Mouse (Mus musculus): ENCODE measurements around the gene Cwc27.

The Cwc27 gene
- long read RNA-seq, experiment 1, transcript Cwc27-201 (14 exons, 2,071 nt): major isoform, 17 of 23 reads
- long read RNA-seq, experiment 1, partial matches to known transcripts: 5 of 23 reads
- long read RNA-seq, experiment 1, other reads (novel, unspliced or antisense): 1 of 23 reads
- long read RNA-seq, experiment 2, transcript Cwc27-201 (14 exons, 2,071 nt): major isoform, 11 of 18 reads
- long read RNA-seq, experiment 2, partial matches to known transcripts: 4 of 18 reads
- long read RNA-seq, experiment 2, other reads (novel, unspliced or antisense): 3 of 18 reads

DNA sequence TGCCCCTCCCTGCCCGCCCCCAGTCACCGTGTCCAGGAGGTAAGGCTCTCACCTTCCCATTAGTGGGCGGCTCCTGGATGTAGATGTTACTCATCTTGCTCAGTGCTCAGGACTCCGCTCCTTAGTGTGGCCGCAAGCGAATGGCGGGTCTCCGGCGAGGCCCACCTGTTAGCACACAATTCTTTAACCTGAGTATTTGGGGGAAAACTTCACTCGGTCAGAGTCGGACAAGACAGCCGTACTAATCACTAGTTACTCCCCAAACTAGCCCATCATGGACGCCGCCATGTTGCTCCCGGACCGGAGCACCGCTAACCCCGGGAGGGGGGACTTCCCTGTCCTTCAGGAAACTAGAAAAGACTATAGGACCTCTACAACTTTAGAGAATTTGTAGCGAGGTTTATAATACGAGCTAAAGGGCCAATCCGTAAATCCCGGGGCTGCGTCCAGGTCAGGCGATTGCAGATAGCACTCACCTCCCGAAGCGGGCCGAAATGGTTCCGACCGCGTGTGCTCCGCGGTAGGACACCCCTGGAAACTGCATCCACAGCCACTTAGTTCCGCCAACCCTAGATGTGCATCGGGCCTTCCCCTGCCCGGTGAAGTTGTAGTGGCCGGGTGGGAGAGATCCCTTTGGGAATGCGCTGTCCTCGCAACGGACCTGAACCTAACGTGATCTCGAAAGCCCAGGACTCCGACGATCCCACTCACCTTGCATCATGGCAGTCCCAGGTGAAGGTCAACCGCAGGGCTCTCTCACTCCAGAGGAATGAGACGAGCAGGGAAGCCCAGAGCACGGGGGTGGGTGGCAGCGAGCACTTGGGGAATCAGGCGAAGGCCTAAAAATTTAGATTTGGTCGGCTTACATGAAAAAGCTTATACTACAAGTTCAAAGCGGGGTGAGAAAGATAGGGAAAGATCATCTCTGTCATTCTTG is at the start of gene Cwc27:
Gene Cwc27, minus strand, starts transcription at position 508 of the 937 bp plus-strand sequence.
- intact Hi-C loops (cut with DNase I): no loop called here

DNA sequence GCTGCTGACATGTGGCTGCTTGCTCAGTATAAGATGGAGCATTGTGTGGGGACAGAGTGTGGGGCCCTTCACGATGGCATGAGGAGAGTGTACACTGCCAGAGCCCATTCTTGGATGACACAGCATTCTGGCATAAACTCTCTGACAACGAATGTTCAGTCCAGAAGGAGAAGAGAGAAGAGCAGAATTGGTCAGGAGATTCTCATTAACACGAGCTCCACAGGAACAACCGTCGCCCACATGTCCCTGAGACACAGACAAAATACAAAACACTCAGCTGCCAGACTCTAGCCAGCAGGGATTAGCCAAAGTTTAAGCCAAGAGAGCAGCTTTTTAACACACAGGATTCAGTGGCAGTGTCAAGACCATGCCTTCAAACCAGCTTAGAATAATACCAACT is 49.8 kb upstream of the Cwc27 start:
- intact Hi-C loops (cut with DNase I): no loop called here

DNA sequence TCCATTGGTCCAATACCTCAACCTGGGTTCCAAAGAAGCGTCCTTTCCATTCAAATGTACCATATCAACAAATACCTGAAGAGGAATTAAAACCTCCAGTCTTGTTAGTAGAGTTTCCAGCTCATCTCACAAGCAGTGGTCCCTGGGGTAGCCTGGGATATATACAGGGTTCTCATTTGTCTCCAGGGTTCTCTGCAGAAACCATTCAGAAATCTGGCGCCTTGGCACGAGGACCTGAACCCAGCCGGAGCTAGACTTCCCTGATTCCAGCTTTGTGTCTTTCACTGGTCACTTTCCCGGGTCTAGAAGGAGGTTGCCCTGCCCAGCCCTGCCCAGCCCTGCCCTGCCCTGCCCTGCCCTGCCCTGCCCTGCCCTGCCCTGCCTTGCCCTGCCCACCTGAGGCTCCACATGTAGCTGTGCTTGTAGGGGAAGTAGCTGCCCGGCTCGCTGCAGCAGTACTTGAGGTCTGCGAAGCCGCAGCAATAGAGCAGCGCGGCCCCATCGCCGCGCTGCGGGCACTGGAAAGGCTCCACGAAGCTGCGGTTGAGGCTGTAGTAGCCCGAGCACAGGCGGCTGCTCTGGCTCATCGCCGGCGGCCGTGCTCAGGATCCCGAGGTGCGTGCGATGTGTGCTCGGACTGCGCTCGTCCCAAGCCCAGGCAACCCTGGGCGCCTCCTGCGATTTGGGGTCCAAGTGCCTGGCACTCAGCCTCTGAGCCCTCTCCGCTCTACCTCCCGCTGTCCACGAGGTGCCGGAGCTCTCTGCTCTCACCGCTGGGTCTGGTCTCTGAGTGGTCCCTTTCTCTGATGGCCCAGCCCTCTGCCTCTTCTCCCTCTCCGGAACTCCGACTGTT is 46.4 kb upstream of the Cwc27 start, which contains the start of gene Shisal2b:
Gene Shisal2b, minus strand, starts transcription at position 767 of the 853 bp plus-strand sequence.
- intact Hi-C loops (cut with DNase I): no loop called here

DNA sequence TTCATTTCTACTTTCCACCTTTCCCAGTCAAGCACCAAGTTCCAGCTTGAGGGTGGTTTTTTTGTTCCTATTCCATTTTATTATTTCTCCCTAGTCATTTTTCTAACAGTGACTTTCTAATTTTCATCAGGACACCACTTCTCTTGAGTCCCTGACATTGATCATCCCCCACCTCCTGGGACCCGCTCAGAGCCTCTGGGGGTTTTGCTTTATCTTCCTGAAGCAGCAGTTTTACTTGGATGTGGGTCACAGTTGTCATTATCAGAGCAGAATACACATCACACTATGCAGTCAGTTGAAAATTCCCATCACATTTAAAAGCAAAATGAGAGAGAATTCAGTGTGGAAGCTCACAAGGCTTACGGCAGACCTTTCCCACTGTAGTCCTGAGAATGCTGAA is 36.7 kb upstream of the Cwc27 start:
- intact Hi-C loops (cut with DNase I): no loop called here

DNA sequence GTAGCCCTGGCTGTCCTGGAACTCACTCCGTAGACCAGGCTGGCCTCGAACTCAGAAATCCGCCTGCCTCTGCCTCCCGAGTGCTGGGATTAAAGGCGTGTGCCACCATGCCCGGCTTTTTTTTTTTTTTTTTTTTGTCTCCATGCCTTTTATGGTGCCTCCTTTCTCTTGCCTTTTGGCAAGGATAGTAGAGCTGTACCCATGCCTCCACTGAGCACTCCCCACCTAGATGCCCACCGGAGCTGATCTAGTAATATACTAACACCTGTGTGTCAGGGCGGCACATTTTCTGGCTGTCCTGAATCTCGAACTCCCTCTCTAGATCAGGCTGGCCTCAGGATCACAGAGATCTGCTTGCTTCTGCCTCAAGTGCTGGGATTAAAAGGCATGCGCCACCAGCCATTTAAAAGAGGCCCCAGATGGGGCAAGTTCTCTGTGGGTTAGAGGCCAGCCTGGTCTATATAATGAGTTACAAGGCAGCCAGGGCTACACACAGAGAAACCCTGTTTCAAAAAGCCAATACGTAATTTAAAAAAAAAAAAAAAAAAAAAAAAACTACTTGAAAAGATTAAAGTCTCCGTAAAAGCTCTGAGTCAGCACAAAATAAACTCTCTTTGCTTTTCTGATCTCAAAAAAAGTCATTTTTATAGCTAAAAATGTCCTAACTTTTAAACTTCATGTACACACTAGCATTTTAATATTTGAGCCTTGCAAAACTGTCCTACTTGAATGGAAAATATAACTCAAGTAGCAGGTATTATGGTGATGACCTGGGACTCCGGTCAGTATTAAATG is 26.6 kb upstream of the Cwc27 start:
- intact Hi-C loops (cut with DNase I): no loop called here

DNA sequence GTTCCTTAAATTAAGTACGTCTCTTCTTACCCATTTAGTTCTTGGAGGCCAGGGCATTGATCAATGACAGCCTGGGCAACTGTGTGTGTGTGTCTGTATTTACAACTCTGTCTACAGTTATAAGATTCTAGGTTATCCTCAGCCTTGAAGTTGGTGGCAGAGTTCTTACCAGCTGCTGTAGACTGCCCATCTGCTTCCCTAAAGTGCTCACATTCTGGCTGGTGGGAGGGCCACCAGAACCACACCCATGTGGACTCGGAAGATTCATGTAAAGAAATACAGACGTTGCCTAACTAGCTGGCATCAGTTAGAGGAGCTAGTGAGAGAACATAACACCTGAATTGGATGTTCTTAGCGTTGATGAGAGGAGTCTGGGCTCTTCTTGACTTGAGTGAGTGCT is 25.0 kb upstream of the Cwc27 start:
- intact Hi-C loops (cut with DNase I): no loop called here

DNA sequence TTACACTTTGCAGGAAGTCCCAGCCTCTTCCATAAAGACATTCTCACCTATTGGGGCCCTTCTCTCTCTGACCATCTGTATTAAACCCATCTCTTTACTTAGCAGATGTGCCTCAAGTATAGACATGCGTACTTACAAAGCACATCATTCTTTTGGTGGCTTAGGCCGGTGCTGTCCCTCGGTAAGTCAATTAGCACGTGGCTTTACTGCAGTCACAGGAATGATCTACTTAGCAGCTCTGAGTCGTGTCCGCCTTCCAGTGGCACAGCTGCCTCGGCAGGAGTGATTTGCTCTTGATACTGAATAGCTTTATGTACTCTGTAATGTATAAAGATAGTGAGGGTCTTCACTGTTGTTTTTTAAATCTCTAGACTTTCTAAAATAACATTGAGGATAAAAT is 20.7 kb upstream of the Cwc27 start:
- intact Hi-C loops (cut with DNase I): no loop called here

DNA sequence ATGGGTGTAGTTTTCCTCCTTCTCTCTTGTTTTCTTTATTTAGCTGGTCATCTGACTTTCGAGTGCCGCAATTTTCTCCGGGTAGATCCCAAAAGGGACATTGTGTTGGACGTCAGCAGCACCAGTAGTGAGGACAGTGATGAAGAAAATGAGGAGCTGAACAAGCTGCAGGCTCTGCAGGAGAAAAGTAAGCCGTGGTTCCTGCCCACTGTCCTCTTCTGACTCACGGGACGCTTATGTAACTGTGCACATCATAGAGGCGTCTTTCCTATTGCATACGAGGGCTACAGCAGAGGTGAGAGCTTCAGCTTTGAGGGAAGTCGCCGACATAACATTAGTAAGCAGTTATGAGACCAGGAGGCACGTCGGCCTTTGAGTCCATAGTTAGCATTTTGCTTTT is 15.9 kb upstream of the Cwc27 start:
- intact Hi-C loops (cut with DNase I): no loop called here

DNA sequence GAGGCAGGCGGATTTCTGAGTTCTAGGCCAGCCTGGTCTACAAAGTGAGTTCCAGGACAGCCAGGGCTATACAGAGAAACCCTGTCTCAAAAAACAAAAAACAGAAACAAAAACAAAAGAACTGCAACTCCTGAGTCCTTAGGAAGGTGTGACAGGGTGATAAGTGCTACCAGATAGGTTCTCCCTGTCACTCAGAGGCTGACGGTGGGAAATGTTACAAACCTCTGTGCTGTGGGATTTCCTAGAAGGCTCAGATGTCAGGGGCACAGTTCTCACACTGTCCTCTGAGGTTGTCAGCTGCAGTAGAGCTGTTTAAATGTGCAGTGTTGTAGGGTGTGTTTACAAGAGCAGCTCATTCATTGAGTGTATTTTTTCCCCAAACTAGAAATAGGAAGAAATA is 8.5 kb upstream of the Cwc27 start:
- intact Hi-C loops (cut with DNase I): no loop called here

DNA sequence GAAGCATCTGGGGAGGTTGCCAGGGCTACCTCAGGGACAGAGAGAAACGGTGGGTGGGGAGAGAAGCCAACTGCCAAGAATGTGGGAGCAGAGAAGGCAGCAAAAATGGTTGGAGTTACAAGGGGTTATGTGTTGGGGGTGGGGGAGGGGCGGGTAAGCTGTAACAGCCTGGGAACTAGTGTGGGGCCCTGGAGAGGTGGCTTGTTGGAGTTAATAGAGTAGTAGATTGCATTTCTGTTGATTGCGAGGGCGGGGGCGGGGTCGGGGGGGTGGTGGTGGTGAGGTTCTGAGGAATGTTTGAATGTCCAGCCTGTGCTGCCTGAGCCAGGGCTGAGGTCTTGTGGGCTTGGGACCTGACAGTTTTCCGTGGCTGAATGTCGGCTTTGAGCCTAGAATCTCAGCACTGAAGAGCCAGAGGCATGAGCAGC is 5.5 kb upstream of the Cwc27 start:
- intact Hi-C loops (cut with DNase I): no loop called here

DNA sequence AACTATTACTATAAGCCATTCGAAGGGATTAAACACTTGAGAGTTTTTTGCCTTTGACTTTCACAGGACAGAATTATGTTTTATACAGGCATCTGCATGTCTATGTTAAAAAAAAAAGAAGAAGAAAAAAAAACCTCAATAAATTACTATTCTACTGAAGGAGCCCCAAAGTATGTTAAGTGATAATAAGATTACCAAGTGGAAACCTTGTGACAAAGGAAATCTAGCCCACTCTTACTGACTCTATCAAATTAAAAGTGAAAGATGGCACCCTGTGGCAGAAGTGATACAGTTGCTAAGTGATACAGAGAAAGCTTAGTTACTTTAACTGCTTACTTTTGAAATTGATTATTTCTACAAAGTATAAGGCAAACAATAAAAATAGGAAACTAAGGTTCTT is 5.0 kb upstream of the Cwc27 start:
- intact Hi-C loops (cut with DNase I): no loop called here

DNA sequence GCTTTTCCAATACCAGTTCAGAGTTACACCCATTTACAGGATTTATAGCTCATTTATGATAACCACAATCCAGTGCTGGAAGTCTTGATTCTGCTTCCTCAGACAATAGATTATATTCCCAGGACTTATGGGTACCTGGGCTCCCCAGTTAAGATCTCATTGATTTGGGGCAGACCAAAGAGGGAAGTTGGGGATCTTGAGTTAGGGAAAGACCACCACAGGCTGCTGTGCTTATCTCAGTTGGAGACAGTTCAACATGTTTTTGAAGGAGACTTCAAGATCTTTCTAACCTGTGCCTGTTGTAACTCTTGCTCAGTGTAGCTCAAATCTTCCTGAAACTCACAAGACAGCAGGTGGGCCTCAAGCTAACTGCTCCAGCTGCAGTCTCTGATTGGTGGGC is 4.2 kb upstream of the Cwc27 start:
- intact Hi-C loops (cut with DNase I): no loop called here

DNA sequence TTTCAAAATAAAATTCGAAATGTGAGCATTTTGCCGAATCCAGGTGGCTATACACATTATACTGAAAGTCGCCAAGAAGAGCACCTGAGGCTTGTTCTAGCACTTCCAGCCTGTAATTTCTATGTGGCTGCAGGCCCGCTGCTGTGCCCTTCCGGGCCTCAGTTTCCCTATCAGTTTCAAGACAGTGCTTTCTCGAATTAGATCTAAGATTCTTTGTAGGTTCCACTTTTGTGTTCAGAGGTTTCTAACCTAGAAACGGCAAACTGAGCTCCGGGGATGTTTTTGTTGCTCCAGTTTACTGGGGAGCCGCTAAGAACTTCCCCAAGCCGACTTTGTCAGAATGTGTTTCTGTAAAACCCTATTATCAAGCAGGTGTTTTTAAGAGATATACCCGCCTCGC is 754 bp upstream of the Cwc27 start:
- intact Hi-C loops (cut with DNase I): no loop called here

DNA sequence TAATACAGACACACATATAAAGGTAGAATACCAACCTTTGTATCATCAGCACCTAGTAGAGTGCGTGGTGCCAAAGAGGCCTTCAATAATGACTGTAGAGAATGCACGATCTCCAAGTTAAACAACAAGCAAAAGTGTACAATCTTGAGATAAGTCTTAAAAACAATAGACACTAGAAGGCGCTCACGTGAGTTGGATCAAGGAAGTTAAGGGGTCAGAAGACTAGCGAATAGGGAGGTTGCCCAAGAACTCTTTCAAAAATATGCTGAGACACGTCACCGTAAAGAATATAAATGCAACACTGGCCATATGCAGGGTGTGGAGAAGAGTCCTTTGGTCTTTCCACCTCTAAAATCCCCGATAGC is 690 bp downstream of the Cwc27 start:
- intact Hi-C loops (cut with DNase I): no loop called here

DNA sequence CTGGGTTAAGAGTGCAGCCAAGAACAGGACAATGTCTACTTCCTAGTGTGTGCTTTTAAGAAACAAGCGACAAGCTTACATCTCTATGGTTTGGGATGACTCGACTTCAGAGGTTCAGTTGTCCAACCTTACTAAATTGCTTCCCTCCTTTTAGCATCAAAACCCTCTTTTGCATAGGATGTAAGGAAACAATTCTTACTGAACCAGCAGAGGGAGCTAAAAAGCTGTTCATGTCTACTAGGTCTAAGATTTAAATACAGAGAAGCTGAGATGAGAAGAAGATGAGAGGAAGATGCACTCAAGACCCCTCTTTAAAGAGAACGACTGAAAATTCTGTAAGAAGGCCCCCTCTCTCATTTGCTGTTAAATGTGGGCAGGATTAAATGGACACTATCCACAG is 11.3 kb downstream of the Cwc27 start:
- intact Hi-C loops (cut with DNase I): loop anchor here (2.0 kb wide), 1 partner anchor 135 kb away; no protein-coding TSS in a partner anchor

DNA sequence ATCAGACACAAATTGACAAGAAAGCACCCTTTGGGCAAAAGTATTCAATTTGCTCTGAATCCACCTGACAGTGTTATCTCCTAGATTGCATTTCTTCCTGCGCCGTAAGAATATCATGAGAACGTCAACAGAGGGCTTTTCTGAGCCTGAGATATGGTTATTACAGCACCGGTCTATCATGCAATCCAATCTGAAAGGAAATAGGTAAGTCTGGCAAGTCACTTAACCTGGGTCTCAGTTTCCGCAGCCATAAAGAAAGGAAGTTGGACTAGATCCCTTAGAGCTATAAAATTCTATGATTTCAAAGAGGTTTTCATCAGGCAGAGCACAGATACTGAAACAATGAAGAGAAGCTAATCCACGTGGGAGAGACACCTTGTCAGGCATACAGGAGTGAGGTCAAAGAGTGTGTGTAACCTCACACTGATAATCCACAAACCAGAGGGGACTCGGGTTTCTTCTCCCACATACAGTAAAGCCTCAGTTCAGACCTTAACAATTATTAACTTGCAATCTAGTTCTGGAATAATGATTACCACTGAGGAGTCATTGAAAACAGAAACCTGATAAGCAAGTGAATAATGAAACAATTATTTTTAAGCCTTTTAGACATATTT is 17.3 kb downstream of the Cwc27 start:
- intact Hi-C loops (cut with DNase I): no loop called here

DNA sequence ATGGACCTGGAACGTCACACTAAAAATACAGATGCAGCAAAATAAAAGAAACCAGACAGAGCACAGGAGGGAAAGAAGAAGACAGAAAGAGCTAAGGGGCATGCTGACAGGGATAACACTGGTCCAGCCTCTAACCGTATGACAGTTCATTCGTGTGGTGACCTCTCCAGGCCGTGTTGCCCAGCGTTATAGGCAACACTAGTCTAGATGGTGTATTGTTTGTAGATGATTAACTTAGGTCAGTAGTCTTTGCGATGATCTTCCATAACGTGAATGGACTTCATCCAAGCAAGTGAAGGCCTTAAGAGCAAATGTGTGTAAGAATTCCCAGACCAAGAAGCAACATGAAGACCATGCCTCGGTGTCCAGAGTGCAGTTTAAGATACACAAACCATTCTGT is 17.9 kb downstream of the Cwc27 start:
- intact Hi-C loops (cut with DNase I): no loop called here

DNA sequence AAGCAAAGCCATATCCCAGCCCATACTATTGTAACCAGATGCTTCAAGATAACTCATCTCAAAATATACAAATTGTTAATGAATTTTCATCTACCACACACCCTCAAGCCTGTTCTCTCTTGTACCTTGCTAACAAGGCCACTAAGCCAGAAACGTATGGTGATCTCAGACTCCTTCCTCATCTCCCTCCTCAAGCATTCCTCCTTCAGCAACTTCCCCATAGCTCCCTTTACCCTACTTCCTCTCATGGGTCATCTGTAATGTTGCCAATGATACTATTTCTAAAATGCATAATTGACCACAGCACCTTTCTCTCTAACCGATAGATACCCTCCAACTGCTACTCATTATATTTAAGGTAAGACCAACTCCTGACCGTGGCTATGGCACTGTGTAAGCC is 22.5 kb downstream of the Cwc27 start:
- intact Hi-C loops (cut with DNase I): no loop called here

DNA sequence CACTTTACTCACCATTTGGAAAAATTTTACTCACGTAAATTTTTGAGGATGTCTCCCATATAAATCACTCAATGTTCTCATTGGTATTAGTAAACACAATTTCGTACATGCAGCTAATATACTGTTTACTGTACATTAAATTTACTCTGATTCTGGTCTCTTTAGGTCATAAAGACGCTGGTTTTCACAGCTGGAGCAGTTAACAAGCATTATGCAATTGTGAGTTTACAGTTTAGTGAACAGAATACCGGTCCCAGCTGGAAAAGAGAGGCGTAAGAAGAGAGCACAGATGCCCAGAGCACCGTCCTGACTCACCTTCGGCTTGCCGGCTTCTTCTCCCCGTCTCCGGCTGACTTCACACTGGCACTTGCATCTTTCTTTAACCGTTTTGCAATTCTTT is 24.8 kb downstream of the Cwc27 start, which contains the start of gene Srek1ip1:
Gene Srek1ip1, plus strand, starts transcription at position 301 of the 400 bp plus-strand sequence.
- intact Hi-C loops (cut with DNase I): no loop called here

DNA sequence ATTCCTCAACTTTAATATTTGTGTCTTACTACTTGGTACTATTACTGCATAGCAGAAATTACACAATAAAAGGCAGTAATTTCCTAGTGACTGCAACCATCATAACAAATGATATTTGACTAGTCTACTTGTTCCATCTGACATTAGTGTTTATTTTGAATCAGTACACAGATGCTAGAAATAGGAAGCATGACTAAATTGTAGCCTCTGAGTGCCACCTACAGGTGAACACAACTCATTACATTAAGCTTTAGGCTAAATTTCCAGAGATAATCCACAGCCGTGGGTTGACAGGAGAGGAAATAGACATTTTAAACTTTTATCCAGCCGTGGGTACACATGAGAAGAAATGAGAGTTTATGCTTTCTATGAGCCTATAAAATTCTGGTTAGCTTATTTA is 27.3 kb downstream of the Cwc27 start:
- intact Hi-C loops (cut with DNase I): loop anchor here (5.0 kb wide), 2 partner anchors 107 to 502 kb away; partner anchors contain the start of gene Adamts6
